Mouse (Mus musculus) liver, adult 2 months (tissue): ENCODE measurements around the gene Cep72.

Source experiments
- CTCF ChIP-seq: fragments of 200-500 bp; IDR thresholded peaks from 2 replicates; pipeline ENCODE4 v1.5.1; 2011; ENCODE audit warnings: low read depth, low read length, control low read depth
- POLR2A ChIP-seq: fragments of 200-500 bp; IDR thresholded peaks from 2 replicates; pipeline ENCODE4 v1.6.1; 2011; ENCODE audit warnings: low read length, control low read depth; ENCODE audit not compliant: insufficient read depth; ENCODE audit errors: extremely low read depth

DNA sequence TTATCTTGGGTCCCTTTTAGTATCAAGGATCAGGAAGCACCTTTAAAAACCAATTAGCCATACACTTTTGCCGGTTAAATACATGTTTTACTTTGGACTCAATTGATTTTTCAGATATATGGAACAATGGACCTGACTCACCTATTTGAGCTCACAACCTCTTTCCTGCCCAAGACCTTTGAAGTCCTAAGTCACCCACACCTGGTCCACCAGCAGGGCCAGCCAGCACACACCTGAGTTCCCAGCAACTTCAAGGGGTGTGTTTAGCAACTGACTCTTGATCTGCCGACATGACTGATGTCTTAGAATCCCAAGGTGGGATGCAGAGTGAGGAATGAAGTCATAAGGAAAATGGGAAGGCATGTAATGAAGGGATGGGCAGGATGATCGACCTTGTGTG lies 9.6 kb upstream of the Cep72 start:
- TF ChIP-seq CTCF: no peak
- TF ChIP-seq POLR2A: no peak
